Comparison of ENCODE assay signal across 8 mouse cellular contexts in the genomic region with DNA sequence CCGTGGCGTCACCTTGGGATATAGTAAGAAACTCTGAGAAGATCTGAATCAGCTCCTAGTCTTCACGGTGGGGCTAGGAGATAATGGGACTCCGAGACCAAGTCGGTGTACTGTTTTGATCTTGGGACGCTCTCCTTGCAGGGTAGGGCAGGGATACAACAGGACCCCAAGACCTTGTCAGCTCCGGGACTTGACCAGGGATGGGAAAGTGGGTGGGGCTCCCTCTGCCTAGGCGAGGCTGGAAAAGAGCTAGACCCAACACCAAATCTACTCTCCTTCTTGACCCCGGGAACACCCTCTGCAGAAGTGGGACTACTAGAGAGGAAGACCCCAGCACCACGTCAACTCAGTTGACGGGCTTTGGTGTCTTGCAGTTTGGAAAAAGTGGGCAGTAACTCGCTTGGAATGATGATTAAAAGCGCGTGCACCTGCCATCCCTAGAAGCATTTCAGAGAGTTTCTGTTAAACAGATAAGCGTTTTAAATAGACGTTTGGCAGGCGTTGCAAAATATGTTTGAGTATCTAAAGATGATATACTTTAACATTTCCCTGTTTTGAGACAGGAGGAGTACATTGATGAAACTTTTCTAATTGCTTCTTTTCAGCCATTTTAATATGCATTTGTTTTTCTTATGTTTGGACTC. TPM values are rescaled to one million over a fixed set of nuclear protein-coding genes. Genes with fewer than 3 reads are reported as not detected.
DNase-seq lines count a peak whose midpoint lies in the region; ATAC-seq and TF ChIP-seq lines count a peak whose summit lies in the region.

No protein-coding gene starts in this region.

- H3K4me2 ChIP-seq in lung, embryonic 14.5 days = peak overlapping the region; percentile 80
- H3K4me2 ChIP-seq in hindbrain, embryonic 11.5 days (replicated peaks; ENCODE audit: low read depth, low read length) = peak overlapping the region; percentile 77
- peak overlapping the region; percentile 86 for H3K4me2 ChIP-seq in stomach, embryonic 16.5 days (ENCODE audit: low read depth, low read length)

- H3K9ac ChIP-seq in lung, embryonic 14.5 days = peak overlapping the region; percentile 77
- peak overlapping the region; percentile 73 for H3K9ac ChIP-seq in hindbrain, embryonic 11.5 days (ENCODE audit: low read depth, low read length)
- H3K9ac ChIP-seq in stomach, embryonic 16.5 days (ENCODE audit: low read length) = peak overlapping the region; percentile 74

- DNase-seq in lung, embryonic 14.5 days = peak; percentile 43
- DNase-seq in lung, postnatal 25 days (ENCODE audit: low spot score) = no peak
- DNase-seq in embryo, embryonic 11 days = peak; percentile 61
- no peak for DNase-seq in hindbrain, embryonic 11.5 days (ENCODE audit: low spot score)
- DNase-seq in lung, postnatal 10 days = peak; percentile 2
- no peak for DNase-seq in adrenal gland, adult 2 months
- no peak for DNase-seq in adrenal gland, adult 18-20 months (ENCODE audit: low spot score in 2 of 2)

- H3K9me3 ChIP-seq in lung, embryonic 14.5 days (ENCODE audit: low read depth, low read length) = no peaks in the 10 kb centered on the region
- no peaks in the 10 kb centered on the region for H3K9me3 ChIP-seq in hindbrain, embryonic 11.5 days (ENCODE audit: control insufficient read depth, low read length)
- H3K9me3 ChIP-seq in stomach, embryonic 16.5 days (replicated peaks; ENCODE audit: control insufficient read depth, low read length) = no peaks in the 10 kb centered on the region

- WGBS in lung, embryonic 14.5 days = 1% methylated on average over 17 of the region's 17 CpGs
- WGBS in hindbrain, embryonic 11.5 days = 3% methylated on average over 17 of the region's 17 CpGs
- 1% methylated on average over 17 of the region's 17 CpGs for WGBS in stomach, embryonic 16.5 days

- no peak for TF ChIP-seq CTCF in lung, embryonic 14.5 days (IDR thresholded peaks at IDR 0.05; ENCODE audit: low read depth)

- H3K4me3 ChIP-seq in lung, embryonic 14.5 days (ENCODE audit: low read depth, low read length) = peak overlapping the region; percentile 91
- peak overlapping the region; percentile 75 for H3K4me3 ChIP-seq in hindbrain, embryonic 11.5 days (ENCODE audit: low read depth, low read length)
- H3K4me3 ChIP-seq in stomach, embryonic 16.5 days (replicated peaks; ENCODE audit: low read length) = peak overlapping the region; percentile 70

- peak overlapping the region; percentile 80 for H3K27ac ChIP-seq in lung, embryonic 14.5 days (ENCODE audit: low read depth)
- 0 out of 2 replicates have a peak overlapping the region, but pooled peaks have one; percentile 5 for H3K27ac ChIP-seq in hindbrain, embryonic 11.5 days (ENCODE audit: low read depth, low read length)
- H3K27ac ChIP-seq in stomach, embryonic 16.5 days (ENCODE audit: low read length) = no peak overlapping the region

- H3K27me3 ChIP-seq in lung, embryonic 14.5 days (ENCODE audit: insufficient read depth, low read length) = no peaks in the 10 kb centered on the region
- no peaks in the 10 kb centered on the region for H3K27me3 ChIP-seq in hindbrain, embryonic 11.5 days (ENCODE audit: control insufficient read depth, insufficient read depth, low read length)
- no peaks in the 10 kb centered on the region for H3K27me3 ChIP-seq in stomach, embryonic 16.5 days (ENCODE audit: control insufficient read depth, insufficient read depth, low read length)

- peak; percentile 55; the same call in 1 of the 2 replicates for ATAC-seq in lung, embryonic 14.5 days (ENCODE audit: insufficient read depth)
- peak; percentile 51 for ATAC-seq in hindbrain, embryonic 11.5 days (ENCODE audit: low FRiP score)
- ATAC-seq in stomach, embryonic 16.5 days (ENCODE audit: insufficient read depth, low FRiP score) = no peak

- H3K4me1 ChIP-seq in lung, embryonic 14.5 days (ENCODE audit: insufficient read depth) = no peaks in the 10 kb centered on the region; the same call in 1 of the 2 replicates
- H3K4me1 ChIP-seq in hindbrain, embryonic 11.5 days (replicated peaks; ENCODE audit: control insufficient read depth, insufficient read depth, low read length) = peaks cover 2% of the 10 kb centered on the region; the same call in 1 of the 2 replicates
- peaks cover 13% of the 10 kb centered on the region for H3K4me1 ChIP-seq in stomach, embryonic 16.5 days (ENCODE audit: control insufficient read depth, insufficient read depth, low read length)

- peaks cover 26% of the 10 kb centered on the region for H3K36me3 ChIP-seq in lung, embryonic 14.5 days (ENCODE audit: insufficient read depth)
- H3K36me3 ChIP-seq in hindbrain, embryonic 11.5 days (ENCODE audit: control insufficient read depth, insufficient read depth, low read length) = 0 out of 2 replicates have a peak, but pooled peaks cover 2% of the 10 kb centered on the region
- H3K36me3 ChIP-seq in stomach, embryonic 16.5 days (ENCODE audit: control insufficient read depth, insufficient read depth, low read length) = no peaks in the 10 kb centered on the region; the same call in 1 of the 2 replicates

RNA-seq across cellular contexts. Expression of a gene that starts 0.8 kb away (rescaled TPM):
- polyA plus RNA-seq in lung, embryonic 14.5 days (2014; fragmentation: Nextera tagmentation; extraction: Ambion mirVana) = 24.3 and 25.4 TPM in 2 replicates
- 25.5 and 31.5 TPM in 2 replicates for polyA plus RNA-seq in hindbrain, embryonic 11.5 days (2014; fragmentation: Nextera tagmentation; extraction: Ambion mirVana)
- polyA plus RNA-seq in stomach, embryonic 16.5 days (2015; fragmentation: Nextera tagmentation; extraction: Ambion mirVana) = 9.0 and 10.7 TPM in 2 replicates
- 1 to 10 TPM in 1 of 2 experiments, under 1 TPM in 1; 0.83 to 1.8 TPM for total RNA-seq in adrenal gland, adult 2 months (2021)
- polyA plus RNA-seq in adrenal gland, adult 2 months (2012; rRNA removed) = 0.10 and 0.15 TPM in 2 replicates
- total RNA-seq in adrenal gland, adult 18-20 months (2021) = under 1 TPM; 0.48 to 0.86 TPM

RNA-seq across cellular contexts. Expression of a gene that starts 33.3 kb away (rescaled TPM):
- 14.4 and 15.7 TPM in 2 replicates for polyA plus RNA-seq in lung, embryonic 14.5 days (2014; fragmentation: Nextera tagmentation; extraction: Ambion mirVana)
- polyA plus RNA-seq in hindbrain, embryonic 11.5 days (2014; fragmentation: Nextera tagmentation; extraction: Ambion mirVana) = 16.5 and 20.2 TPM in 2 replicates
- polyA plus RNA-seq in stomach, embryonic 16.5 days (2015; fragmentation: Nextera tagmentation; extraction: Ambion mirVana) = 9.4 and 10.4 TPM in 2 replicates
- total RNA-seq in adrenal gland, adult 2 months (2021) = 10 to 100 TPM; 31.8 to 43.9 TPM
- 0.89 and 1.5 TPM in 2 replicates for polyA plus RNA-seq in adrenal gland, adult 2 months (2012; rRNA removed)
- total RNA-seq in adrenal gland, adult 18-20 months (2021) = 10 to 100 TPM; 31.9 to 43.4 TPM

RNA-seq across cellular contexts. Expression of a gene that starts 46.2 kb away (rescaled TPM):
- not detected in 2 replicates for polyA plus RNA-seq in lung, embryonic 14.5 days (2014; fragmentation: Nextera tagmentation; extraction: Ambion mirVana)
- not detected in 2 replicates for polyA plus RNA-seq in hindbrain, embryonic 11.5 days (2014; fragmentation: Nextera tagmentation; extraction: Ambion mirVana)
- polyA plus RNA-seq in stomach, embryonic 16.5 days (2015; fragmentation: Nextera tagmentation; extraction: Ambion mirVana) = 0.67 and 1.1 TPM in 2 replicates
- total RNA-seq in adrenal gland, adult 2 months (2021) = under 1 TPM in 1 of 2 experiments, not detected in 1; 0.37 TPM
- polyA plus RNA-seq in adrenal gland, adult 2 months (2012; rRNA removed) = 0.03 TPM in 1 of 2 replicates, not detected in the other
- under 1 TPM in 1 of 2 experiments, not detected in 1; 0.13 TPM for total RNA-seq in adrenal gland, adult 18-20 months (2021)

Comparison
In these comparisons a context has a peak if more than half of its experiments do, and no peak if none do; other contexts are left out.
1. DNase-seq: peak in lung, embryonic 14.5 days (single experiment), embryo, embryonic 11 days (single experiment) and lung, postnatal 10 days (single experiment); none in lung, postnatal 25 days (single experiment), hindbrain, embryonic 11.5 days (single experiment), adrenal gland, adult 2 months (single experiment) and adrenal gland, adult 18-20 months (0 of 2).
2. Peak in every context shown above with its lines, with median percentiles within 50 percentile points of each other: H3K4me2 ChIP-seq, H3K4me3 ChIP-seq and H3K9ac ChIP-seq.